Mouse (Mus musculus) neural tube, postnatal 0 days (tissue): ENCODE data around the gene Vmn1r9. TPM values are rescaled to one million over a fixed set of nuclear protein-coding genes. Genes with fewer than 3 reads are reported as not detected.

Source experiments
- polyA plus RNA-seq: library from polyadenylated mRNA; unstranded; fragments of >200 nt; fragmentation: Nextera tagmentation; extraction: Ambion mirVana; gene quantifications from 2 replicates; pipeline ENCODE4 v1.2.1, GENCODE M21; 2015

Gene Vmn1r9
- polyA plus RNA-seq, result not detected in 2 replicates

DNA sequence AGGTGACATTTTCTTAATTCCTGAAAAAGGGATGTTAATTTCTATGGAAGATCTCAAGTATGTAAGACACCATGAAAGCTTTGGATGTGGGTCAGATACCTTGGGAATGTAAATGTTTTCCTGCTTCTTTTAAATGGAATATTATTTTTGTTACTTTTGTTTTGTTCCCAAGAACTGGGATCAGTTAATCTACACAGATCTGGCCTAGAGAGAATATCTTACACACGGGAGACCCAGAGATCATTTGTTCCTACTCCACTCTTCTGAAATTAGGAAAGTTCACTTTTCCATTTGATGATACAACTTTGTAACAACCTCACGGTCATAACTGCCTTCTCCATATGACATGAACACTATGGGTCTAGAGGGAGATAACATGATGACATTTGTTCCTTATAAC, at the start of gene Vmn1r9:
TSS of gene Vmn1r9 (plus strand) at position 301 of the 400 bp plus-strand sequence.

DNA sequence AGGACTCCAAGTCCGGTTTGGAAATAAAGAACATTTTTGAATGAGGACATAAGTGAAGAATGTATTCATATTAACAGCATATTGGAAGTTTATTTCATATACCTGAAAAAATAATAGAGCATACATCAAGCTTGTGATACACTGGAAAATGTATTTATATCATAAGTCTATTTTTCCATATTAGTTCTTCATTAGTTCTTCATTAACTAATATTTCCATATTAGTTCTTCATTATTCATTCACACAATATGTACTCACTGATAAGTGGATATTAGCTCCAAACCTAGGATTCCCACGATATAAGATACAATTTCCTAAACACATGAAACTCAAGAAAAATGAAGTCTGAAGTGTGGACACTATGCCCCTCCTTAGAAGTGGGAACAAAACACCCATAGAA, 41.4 kb upstream of the Vmn1r9 start, which contains the start of gene Vmn1r7:
TSS of gene Vmn1r7 (minus strand) at position 101 of the 400 bp plus-strand sequence.

DNA sequence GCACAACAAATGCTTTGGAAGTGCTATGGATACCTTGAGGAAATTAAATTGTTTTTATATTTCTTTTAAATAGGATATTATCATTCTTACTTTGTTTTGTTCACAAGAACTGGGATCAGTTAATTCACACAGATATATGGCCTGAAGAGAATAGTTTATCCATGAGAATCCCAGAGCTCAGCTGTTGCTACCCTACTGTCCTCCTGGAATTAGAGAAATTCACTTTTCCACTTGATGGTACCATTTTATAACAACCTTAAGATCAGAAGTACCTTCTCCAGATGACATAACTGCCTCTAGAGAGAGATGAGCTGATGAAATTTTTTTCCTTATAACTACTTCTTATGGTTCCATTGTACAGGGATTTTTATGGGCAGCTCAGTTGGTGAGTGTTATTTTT, 34.6 kb upstream of the Vmn1r9 start, which contains the start of gene Vmn1r8:
TSS of gene Vmn1r8 (plus strand) at position 301 of the 400 bp plus-strand sequence.

DNA sequence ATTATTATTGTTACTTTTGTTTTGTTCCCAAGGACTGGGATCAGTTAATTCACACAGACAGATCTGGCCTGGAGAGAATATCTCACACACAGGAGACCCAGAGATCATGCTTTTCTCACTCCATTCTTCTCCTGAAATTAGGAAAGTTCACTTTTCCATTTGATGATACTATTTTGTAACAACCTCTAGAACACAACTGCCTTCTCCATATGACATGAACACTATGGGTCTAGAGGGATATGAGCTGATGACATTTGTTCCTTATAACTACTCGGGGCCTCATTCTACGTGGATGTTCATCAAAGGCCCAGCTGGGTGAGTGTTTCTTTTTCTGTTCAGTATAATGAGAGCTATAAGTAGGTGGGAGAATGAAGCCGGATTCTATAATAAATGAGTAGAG, 42.6 kb downstream of the Vmn1r9 start, which contains the start of gene Vmn1r10:
TSS of gene Vmn1r10 (plus strand) at position 301 of the 400 bp plus-strand sequence.

Other genes with a start within 250 kb of the Vmn1r9 start
- 44.7 and 46.4 TPM in 2 replicates for gene Fkbp9, start 234.7 kb upstream of the Vmn1r9 start, polyA plus RNA-seq
- gene Nt5c3, start 142.9 kb upstream of the Vmn1r9 start, polyA plus RNA-seq, result 136 and 147 TPM in 2 replicates
- gene Vmn1r4, start 142.8 kb upstream of the Vmn1r9 start, polyA plus RNA-seq, result 0.43 and 0.45 TPM in 2 replicates
- not detected in 2 replicates for gene Vmn1r5, start 96.5 kb upstream of the Vmn1r9 start, polyA plus RNA-seq
- not detected in 2 replicates for gene Vmn1r6, start 69.5 kb upstream of the Vmn1r9 start, polyA plus RNA-seq
- gene Vmn1r7, start 41.5 kb upstream of the Vmn1r9 start, polyA plus RNA-seq, result not detected in 2 replicates
- not detected in 2 replicates for gene Vmn1r8, start 34.5 kb upstream of the Vmn1r9 start, polyA plus RNA-seq
- gene Vmn1r10, start 42.7 kb downstream of the Vmn1r9 start, polyA plus RNA-seq, result not detected in 2 replicates
- gene Vmn1r11, start 66.7 kb downstream of the Vmn1r9 start, polyA plus RNA-seq, result not detected in 2 replicates
- not detected in 2 replicates for gene Vmn1r12, start 90.1 kb downstream of the Vmn1r9 start, polyA plus RNA-seq
- gene Vmn1r13, start 136.5 kb downstream of the Vmn1r9 start, polyA plus RNA-seq, result not detected in 2 replicates
- not detected in 2 replicates for gene Vmn1r14, start 164.9 kb downstream of the Vmn1r9 start, polyA plus RNA-seq
- gene Vmn1r15, start 191.2 kb downstream of the Vmn1r9 start, polyA plus RNA-seq, result not detected in 2 replicates